Mouse (Mus musculus): ENCODE data around the gene Bola2. TPM values are rescaled to one million over a fixed set of nuclear protein-coding genes. Genes with fewer than 3 reads are reported as not detected.

Bola2 gene
- total RNA-seq, 2 experiments from 2014 or later = 53.6 to 54.4 TPM

DNA sequence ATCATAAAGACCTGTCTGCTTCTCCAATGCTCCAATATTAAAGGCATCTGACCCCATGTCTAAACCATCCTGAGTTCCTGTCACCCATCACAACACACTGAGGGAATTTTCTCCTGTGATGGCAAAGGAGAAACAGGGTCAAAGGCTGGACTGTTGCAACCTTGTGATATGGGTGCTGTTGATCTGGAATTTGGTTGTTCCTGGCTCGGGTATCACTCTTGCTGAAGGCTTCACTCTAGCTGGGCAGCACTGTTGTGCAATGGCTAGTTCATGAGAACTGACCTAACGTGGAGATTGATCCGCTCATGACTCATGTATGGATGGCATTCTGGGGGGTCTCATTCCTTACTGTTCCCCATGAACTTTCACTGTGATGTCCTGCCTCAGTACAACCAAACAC lies 6.2 kb upstream of the Bola2 start:
- no peak for DNase-seq

DNA sequence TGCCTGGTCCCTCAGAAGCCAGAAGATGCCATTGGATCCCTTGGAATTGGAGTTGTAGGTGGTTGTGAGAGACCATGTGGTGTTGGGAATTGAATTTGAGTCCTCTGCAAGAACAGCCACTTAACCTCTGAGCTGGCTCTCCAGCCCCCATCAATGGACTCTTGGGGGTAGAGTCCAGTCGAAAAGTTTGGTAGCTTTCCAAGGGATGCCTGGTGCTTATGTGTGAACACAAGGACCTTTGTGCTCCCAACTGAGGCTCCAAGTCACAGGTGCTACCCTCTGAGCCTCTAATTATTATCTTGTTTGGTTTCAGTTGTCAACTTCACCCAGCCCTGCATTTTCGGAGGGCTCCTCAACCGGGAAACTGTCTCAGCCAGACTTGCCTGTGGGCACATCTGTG lies 4.5 kb upstream of the Bola2 start:
- no peak for DNase-seq

DNA sequence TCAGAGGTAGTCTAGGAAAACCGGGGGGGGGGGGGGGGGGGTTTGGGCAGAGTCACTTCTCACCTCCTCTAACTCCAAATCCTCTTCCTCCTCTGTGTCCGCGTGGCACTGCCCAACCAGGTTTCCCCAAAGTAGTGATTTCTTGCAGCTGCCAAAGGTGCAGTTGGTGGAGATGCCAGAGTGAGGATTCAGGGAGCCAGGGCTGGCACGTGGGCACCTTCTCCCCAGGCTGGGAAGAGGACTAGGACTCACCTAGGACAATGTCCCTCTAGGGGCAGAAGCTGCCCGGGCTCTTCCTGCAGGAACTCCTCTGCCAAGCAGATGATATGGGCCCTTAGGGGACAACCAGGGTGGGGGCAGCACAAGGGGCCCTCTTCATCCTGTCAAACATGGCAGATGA lies 3.5 kb upstream of the Bola2 start:
- DNase-seq = no peak

DNA sequence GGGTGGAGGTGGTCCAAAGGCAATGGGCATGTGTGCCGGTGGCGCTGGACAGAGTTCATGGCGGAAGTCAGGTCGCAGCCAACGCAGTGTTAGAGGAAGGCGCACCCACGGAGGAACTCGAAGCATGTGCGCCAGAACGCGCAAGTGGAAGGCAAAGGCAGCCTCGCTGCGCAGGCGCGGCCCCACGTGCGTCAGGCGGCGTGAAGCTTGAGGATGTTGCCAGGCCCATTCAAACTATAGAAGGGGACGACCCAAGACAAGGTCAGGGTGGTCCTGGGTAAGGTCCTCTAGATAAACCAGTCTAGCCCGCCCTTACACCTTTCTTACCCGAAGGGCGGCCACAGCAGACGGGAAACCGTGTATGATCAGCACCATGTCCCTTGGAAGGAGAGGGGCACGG lies 2.8 kb upstream of the Bola2 start:
- DNase-seq = no peak

DNA sequence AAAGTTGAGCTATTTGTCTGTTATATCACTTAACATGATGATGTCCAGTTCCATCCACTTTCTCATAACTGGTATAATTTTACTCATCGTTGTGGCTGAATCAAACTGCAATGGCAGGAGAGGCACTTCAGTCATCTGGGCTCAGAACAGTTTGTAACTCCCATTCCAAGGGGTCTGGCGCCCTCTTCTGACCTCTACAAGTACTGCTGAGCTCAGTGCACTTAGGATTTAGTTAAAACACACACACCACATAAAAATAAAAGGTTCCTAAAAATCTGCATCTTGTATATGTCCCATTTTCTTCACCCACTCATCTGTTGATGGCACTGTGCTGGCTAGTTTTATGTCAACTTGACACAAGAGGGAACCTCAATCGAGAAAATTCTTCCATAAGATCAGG lies 1.9 kb upstream of the Bola2 start:
- peak; percentile 83 for DNase-seq

DNA sequence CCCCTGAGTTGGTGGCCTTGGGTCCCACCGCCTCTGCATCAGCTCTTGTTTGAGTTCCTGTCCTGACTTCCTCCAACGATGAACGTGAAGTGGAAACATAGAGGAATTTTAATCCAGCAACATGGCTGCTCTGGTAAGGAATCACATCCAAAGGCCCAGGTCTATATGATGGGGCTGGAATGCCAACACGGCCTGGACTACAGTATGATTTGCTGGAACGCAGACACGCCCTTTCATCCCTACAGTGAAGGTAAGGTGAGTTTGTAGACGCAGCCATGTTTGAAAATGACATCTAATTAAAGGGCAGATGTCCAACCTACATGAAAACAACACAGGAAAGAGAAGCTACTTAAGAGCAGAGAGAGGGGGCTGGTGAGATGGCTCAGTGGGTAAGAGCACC lies 1.4 kb upstream of the Bola2 start:
- no peak for DNase-seq

DNA sequence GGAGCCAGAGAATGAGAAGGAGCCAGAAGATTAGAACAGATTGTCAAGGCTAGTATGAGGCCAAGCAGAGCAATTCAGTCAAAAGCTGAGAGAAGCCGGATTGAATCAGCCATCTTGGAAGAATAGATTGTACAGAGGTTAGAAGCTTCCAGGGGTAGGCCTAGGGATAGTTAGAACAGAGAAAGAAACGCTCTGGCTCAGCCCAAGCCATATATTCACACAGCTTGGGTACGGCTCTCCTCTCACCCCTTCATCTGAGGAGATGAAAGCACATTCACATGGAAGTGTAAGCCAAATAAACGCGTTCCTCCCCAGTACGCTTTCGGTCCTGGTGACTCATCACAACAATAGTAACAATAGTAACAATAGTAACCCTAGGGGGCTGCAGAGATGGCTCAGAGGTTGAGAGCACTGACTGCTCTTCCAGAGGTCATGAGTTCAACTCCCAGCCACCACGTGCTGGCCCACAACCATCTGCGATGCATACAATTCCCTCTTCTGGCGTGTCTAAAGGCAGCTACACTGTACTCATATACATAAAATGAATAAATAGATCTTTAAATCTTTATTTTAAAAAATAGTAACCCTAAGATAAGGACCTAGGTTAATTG lies 655 bp upstream of the Bola2 start:
- DNase-seq = no peak

DNA sequence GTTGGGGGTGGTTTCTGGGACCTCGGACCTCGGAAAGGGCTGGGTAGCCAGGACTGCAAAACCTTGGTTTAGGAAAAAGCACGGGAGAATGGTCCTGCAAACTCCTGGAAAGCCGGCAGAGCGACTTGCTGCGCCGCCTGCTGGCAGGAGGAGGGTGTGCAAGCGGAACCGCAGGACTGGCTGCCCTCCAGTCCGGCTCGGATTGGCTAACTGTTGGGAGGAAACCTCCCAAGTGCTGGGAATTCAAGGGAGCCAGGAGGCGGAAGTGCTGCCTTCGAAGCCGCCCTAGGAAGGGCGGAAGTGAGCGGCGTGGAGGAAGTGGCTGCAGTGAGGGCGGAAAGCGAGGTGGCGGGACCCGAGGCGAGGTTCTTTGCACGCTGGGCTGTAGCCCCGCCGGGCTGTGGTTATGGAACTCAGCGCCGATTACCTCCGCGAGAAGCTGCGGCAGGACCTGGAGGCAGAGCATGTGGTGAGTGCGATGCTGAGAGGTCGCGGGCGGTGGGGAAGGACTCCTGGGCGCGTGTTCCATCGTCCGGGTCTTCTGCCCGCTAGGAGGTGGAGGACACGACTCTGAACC lies 518 bp downstream of the Bola2 start, which contains the start of gene Slx1b:
Gene Slx1b (minus strand): TSS at position 154 of the 577 bp plus-strand sequence.
- DNase-seq = peak; percentile 92

DNA sequence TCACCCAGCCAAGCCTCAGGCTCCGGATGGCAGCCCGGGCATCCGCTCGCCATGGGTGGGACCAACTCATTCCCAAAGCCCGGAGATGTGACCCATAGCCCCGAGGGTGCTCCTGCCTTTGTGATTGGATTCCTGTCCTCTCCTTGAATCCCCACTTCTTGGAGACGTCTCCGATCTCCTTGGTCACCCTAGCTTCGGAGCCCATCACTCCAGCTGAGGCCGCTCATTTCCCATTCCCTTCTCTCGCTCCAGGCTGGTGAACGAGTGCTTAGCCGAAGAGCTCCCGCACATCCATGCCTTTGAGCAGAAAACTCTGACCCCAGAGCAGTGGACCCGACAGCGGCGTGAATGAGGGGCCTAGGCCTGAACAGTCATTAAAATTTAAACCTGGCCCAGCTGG lies 1.1 kb downstream of the Bola2 start:
- DNase-seq = no peak

DNA sequence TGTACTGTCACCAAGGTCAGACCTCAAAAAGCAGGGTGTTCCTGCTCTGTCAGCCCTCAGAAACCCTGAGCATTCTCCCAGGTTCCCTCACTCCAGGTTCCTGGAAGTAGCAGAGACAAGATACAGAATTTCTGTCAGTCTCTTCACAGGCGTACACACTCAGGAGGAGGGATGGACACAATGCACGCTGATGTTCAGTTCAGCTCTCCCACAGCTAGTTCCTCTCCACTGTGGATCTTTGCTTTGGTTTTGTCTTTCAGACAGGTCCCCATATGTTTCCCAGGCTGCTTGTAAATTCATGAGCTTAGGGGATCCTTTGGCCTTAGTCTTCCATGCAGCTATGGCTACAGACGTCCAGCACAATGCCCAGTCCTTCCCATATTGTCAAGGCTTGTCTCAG lies 1.7 kb downstream of the Bola2 start:
- DNase-seq = no peak

DNA sequence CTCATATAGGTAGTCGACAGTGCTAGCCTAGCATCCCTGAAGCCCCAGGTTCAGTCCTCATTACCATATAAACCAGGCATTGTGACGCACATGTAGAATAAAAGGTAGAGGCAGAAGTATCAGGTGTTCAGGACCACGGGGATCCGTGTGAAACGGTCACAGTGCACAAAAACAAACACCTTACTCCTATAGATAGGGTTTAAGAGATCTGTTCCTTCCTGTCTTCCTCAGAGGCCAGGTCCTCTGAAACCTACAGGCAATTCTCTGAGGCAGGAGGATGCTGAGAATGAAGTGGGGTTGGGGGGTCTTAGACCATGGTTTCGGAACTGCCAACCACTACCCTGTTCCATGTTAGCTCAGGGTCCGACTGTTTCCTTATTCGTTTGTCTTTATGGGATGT lies 2.6 kb downstream of the Bola2 start:
- DNase-seq = no peak

DNA sequence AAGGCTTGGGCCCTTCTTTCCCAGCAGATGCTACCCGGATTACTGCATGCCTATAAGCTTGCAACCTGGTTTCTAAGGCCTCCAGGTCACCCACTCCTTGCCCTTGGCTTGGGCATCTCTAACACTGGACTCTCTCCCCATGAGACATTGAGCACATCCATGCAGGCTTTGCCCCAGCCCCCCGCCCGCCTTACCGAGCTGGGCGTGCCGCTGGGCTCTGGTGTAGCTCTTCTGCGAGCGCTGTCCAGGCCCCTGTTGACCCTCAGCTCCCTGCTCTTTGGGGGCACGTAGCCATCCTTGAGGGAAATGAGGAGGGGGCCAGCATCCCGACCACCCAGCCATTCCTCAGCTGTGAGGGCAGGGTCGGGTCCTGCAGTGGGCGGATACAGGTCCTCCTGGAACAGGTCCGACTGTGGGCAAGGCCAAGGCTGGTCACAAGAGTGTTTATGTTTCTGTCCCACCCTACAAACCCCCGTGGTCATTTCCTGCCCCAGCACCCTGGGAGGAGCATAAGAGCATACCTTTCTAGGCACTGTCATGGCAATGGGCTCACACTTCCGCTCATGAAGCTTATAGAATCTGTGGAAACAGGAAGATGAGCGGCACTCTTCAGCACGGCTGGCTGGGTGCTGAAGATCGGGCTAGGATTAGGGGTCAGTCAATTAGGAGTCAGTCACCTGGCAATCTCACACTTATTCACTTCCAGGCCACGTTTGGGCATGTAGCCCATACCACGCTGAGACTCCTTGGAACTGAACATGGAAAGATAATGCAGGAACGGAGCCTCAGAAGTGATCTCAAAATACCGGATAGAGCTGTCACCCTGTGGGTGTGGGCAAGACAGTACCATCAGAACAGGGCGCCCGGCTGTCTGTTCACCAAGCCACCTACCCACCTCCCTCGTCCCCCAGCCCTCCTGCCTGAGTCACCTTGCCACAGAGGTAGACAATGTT lies 5.1 kb downstream of the Bola2 start:
- no peak for DNase-seq

DNA sequence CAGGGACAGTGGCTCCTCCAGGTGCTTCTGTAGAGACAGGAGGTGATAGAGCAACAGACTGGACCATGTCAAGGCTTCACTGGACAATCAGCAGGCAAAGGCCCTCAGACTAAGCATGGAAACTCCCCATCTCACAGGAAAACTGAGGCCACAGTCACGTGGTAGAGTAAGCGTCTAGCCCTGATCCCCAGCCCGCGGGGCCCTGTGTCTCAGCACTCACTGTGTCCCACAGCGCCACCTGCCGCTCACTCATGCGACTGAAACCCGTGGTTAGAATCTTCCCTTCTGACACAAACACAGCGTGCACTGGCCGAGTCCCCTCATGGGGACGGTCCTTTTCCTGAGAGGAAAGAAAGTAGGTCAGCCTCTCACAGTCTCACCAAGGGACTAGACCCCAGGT lies 5.9 kb downstream of the Bola2 start:
- peak; percentile 93 for DNase-seq

DNA sequence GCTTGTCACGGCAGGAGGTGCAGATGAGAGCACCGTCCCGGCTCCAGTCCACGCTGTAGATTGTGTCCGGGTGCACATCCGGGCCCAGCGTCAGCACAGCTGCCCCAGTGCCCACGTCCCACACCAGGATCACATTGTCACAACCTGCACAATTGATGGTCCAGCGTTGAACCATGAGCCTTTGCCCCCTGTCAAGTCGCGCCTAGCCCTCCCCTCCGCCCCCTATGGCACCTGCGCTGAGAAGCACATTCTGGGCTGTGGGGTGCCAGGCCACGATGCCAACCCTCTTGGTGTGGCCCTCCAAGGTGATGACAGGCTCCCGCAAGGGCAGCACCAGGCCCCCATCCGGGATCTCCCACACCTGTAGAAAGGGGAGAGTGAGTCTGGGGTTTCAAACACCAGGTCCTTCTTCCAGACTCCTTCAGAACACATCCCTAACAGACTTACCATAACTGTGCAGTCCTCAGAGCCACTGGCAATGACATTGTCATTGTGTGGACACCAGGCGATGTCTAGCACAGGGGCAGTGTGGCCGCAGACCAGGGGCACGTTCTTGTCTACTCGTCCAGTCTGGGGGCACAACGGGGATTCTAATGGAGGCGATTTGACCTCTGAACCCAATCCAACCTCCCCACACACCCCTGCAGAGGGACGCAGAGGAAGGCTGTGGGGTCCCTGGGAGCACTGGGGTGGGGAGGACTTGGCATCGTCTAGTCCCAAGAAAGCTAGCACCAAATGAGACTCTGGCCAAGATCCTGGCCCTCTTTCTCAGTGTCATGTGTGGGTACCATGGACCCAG lies 6.6 kb downstream of the Bola2 start:
- no peak for DNase-seq

DNA sequence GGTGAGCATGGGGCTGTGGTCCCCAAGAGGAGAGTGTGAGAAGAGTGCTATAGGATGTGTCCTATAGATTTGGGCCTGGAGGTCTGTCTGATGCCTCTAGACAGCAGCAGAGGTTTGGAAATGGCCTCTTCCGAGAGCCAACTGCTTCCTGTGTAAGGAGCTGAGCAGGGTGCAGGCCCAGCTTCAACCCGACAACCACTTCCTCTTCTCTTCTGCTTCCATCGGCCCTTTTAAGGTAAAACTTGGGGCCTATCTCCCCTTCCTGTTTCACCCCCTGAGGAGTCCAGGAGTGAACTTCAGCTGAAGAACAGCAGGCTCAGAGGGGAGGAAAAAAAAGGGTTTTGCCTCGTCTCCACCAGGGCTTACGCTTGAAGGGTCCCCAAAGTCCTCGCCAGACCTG lies 7.2 kb downstream of the Bola2 start:
- DNase-seq = no peak

DNA sequence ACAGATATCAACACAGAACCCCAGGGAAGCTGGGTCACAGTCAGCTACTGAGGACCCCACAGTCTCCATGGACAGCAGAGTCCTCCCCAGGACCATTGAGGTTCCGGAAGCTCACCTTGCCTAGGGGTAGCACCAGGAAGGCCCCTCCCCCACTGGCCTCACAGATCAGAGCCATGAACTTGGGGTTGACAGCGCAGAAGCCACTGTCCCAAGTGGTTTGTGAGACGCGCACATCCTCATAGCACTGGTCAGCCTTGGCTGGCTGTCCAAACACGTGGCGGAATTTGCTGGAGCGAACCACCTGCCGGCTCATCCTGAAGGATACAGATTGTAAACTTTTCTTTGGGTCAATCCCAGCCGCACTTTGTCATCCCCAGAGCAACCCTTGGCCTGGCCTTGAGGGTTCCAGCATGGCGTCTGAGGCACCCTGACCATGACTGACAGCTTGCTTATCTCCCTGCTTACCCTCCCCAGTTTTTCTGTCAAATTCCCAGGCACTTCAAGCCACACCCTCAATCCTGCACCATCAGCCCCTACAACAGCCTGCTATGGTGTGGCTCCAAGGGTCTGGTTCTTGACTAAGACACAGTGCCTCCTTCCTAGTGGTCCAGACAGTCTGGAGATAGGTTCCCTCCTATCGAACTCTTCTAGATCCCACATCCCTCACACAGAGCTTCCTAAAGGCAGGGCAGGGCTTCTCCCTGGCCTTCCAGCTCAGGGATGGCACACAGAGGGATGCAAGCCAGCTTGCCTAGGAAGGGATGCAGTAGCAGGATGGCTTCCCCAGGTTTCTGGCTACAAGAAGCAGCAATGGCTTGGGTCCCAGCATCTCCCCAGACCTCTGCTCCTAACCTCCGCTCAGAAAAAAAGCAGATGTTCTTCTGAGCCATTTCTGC lies 7.9 kb downstream of the Bola2 start:
- DNase-seq = peak; percentile 9

DNA sequence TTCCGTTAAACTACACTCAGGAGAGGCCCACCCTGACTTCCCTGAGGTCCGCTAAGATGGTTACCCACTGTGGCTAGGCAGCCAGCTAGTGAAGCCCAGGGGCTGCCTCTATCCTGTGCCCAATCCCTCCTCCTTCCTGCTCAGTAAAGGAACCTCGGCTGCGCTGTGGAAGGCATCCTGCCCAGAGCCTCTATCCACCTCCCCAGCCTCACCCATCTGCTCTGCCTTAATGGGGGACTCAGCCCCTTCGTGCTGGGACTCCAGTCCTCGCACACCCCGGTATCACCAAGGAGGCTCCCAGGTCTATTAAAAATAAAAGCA lies 8.5 kb downstream of the Bola2 start:
- DNase-seq = no peak

DNA sequence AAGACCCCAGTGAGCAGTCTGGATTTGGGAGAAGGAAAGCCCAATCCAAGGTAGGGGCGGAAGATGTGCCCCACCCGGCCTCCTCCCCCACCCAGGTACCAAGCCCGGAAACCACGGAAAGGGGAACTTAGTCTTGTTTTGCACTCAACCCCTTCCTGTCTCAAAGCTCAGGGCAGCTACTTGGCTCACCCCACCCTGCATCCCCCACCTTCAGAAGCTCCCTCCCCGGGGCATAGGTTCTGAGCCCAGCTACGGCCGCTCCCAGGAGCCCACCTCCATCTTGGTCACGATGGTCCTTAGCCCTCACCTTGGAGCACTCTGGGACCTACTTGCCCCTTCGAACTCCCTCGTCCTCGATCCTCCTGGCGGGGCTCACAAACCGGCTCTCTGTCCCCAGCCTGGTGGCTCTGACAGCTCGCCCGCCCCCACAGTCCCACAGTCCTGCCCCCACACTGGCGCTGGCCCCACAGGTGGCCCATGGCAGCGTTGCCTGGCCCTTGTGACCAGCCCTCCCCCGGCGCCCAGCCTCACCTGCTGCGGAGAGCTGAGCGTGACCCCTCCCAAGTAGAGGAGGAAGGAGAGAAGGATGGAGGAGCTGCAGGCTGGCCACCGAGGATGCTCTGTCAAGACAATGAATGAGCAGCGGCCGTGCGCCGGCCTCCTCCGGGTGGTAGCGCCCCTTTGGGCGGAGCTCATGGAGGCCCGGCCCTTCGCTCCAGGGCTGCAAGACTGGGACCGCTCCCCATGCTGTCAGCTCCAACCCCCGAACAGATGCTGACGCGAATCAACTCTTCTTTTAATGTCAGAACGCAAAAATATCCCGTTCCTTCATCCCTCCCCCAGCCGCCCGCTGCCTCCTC lies 9.2 kb downstream of the Bola2 start:
- peak; percentile 73 for DNase-seq

DNA sequence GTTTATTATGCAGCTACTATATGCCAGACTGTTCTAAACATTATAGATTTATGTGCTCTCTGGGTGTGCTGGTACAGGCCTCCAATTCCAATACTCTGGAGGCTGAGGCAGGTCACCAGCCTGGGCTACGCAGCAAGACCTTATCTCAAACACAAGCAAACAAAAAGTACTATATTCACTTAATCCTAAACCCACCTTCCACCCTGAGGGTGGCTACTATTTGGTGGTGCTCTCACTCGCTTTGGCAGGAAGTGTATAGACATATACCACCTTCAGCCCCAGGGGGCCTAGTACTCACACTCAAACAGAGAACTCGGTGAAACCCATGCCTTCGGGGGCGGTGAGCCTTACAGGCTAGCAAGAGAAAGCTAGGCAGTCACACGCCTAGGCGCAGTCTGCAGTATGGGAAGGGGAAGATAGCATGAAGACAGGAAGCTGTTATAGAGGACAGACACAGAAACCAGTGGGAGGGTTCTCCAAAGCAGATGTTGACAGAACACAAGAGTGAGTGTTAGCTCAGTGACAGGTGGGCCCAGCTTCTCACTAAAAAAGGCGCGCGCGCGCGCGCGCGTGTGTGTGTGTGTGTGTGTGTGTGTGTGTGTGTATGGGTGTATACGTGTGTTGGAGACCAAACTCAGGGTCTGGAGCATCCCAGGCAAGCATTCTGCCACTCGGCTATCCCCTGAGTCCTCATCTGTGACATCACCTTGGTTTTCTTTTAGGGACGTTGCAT lies 12.4 kb downstream of the Bola2 start, which contains the start of gene Coro1a:
Gene Coro1a (minus strand): TSS at position 346 of the 733 bp plus-strand sequence.
- no peak for DNase-seq

Data from gastrocnemius, postnatal 10 days (tissue).